In the genomic region with DNA sequence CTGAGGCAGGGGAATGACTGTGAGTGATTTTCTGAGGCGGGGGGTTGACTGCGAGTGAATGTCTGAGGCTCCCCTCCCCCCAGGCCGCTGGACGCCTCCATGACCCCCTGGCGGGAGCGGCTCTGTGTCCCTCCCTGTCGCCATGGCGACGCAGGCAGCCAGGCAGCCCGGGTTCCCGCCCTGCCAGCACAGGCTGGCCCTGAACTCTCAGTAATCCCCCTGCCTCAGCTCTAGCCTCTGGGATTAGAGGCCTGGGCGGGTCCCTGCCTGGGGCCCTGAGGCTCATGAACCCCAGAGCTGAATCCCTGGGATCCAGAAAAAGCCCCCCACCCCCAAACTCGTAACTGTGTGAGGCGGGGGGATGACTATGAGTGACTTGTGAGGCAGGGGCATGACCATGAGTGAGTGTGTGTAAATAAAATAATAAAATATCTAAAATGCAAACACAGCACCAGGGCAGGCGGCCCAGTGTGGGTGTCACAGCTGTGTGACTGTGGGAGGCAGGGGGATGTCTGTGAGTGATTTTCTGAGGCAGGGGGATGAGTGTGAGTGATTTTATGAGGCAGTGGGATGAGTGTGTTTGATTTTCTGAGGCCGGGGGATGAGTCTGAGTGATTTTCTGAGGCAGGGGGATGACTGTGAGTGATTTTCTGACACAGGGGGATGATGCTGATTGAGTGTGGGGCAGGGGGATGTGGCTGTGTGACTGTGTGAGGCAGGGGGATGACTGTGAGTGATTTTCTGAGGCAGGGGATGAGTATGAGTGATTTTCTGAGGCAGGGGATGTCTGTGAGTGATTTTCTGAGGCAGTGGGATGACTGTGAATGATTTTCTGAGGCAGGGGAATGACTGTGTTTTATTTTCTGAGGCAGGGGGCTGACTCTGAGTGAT, we compare ENCODE assay signal across 9 mouse cellular contexts. TPM values are rescaled to one million over a fixed set of nuclear protein-coding genes. Genes with fewer than 3 reads are reported as not detected.
DNase-seq lines count a peak whose midpoint lies in the region; ATAC-seq and TF ChIP-seq lines count a peak whose summit lies in the region.
"Not testable (repeated sequence)": the region's sequence is repeated elsewhere in the genome, so short reads cannot be mapped to it uniquely, and the experiment has no call there.
"Had no signal": no experiment of that assay in that cellular context is flagged by ENCODE, and none has a peak within 500 bp of the region (broad histone marks: within the 10 kb centered on the region; RNA-seq: fewer than 3 reads in every experiment).

No protein-coding gene starts in this region.

- H3K4me3 ChIP-seq in heart, embryonic 15.5 days; kidney, postnatal 0 days (replicated peaks; ENCODE audit: low read depth, low read length); lung, embryonic 15.5 days; neural tube, embryonic 12.5 days; stomach, embryonic 16.5 days (replicated peaks; ENCODE audit: low read length): not testable (repeated sequence)

- WGBS in heart, embryonic 15.5 days = 74% methylated on average over 16 of the region's 16 CpGs
- 67% methylated on average over 14 of the region's 16 CpGs for WGBS in kidney, postnatal 0 days
- 72% methylated on average over 16 of the region's 16 CpGs for WGBS in lung, embryonic 15.5 days
- WGBS in neural tube, embryonic 12.5 days = 69% methylated on average over 16 of the region's 16 CpGs
- 75% methylated on average over 14 of the region's 16 CpGs for WGBS in stomach, embryonic 16.5 days

- not testable (repeated sequence) for H3K27ac ChIP-seq in heart, embryonic 15.5 days; kidney, postnatal 0 days; lung, embryonic 15.5 days; neural tube, embryonic 12.5 days; stomach, embryonic 16.5 days (ENCODE audit: low read length)

- H3K4me2 ChIP-seq in heart, embryonic 15.5 days; kidney, postnatal 0 days (ENCODE audit: low read length); lung, embryonic 15.5 days; neural tube, embryonic 12.5 days (replicated peaks); stomach, embryonic 16.5 days (ENCODE audit: low read depth, low read length): not testable (repeated sequence)

- not testable (repeated sequence) for H3K4me1 ChIP-seq in heart, embryonic 15.5 days (replicated peaks); kidney, postnatal 0 days (replicated peaks; ENCODE audit: insufficient read depth, low read length); lung, embryonic 15.5 days; neural tube, embryonic 12.5 days; stomach, embryonic 16.5 days (ENCODE audit: control insufficient read depth, insufficient read depth, low read length)

- H3K27me3 ChIP-seq in heart, embryonic 15.5 days; kidney, postnatal 0 days (ENCODE audit: insufficient read depth, low read length); lung, embryonic 15.5 days; neural tube, embryonic 12.5 days (replicated peaks); stomach, embryonic 16.5 days (ENCODE audit: control insufficient read depth, insufficient read depth, low read length): not testable (repeated sequence)

- ATAC-seq in erythroid progenitor cell, adult 5-6 weeks (replicated peaks; ENCODE audit: low FRiP score, poor library complexity, severe bottlenecking) = peak; percentile 56
- peak; percentile 90 for ATAC-seq in heart, embryonic 15.5 days (replicated peaks; ENCODE audit: insufficient number of reproducible peaks, insufficient read depth, low FRiP score, low read depth)
- peak; percentile 91 for ATAC-seq in kidney, postnatal 0 days (replicated peaks; ENCODE audit: low FRiP score, low read depth)
- peak; percentile 92 for ATAC-seq in lung, embryonic 15.5 days (ENCODE audit: borderline replicate concordance, extremely low read depth, low FRiP score, low TSS enrichment)
- peak; percentile 92 for ATAC-seq in neural tube, embryonic 12.5 days (ENCODE audit: low FRiP score, low read depth)
- peak; percentile 91 for ATAC-seq in stomach, embryonic 16.5 days (ENCODE audit: insufficient read depth, low FRiP score)

- DNase-seq in CD4-positive, CD25-positive, alpha-beta regulatory T cell, adult 2 months (ENCODE audit: low read depth, low spot score) = peak; percentile 79
- peak; percentile 73 for DNase-seq in c-Kit-negative CD71-positive TER-119-positive erythroid progenitor cells, embryonic 14.5 days (ENCODE audit: low read depth, low spot score)
- peak; percentile 71 for DNase-seq in kidney, postnatal 0 days (ENCODE audit: low spot score)

- H3K36me3 ChIP-seq in heart, embryonic 15.5 days; kidney, postnatal 0 days (ENCODE audit: insufficient read depth, low read length); lung, embryonic 15.5 days; neural tube, embryonic 12.5 days; stomach, embryonic 16.5 days (ENCODE audit: control insufficient read depth, insufficient read depth, low read length): not testable (repeated sequence)

- not testable (repeated sequence) for H3K9ac ChIP-seq in heart, embryonic 15.5 days; kidney, postnatal 0 days (ENCODE audit: low read depth, low read length); lung, embryonic 15.5 days; neural tube, embryonic 12.5 days; stomach, embryonic 16.5 days (ENCODE audit: low read length)

- peaks cover 10% of the 10 kb centered on the region for H3K9me3 ChIP-seq in heart, embryonic 15.5 days (replicated peaks)
- not testable (repeated sequence) for H3K9me3 ChIP-seq in kidney, postnatal 0 days (replicated peaks; ENCODE audit: low read length)
- peaks cover 16% of the 10 kb centered on the region for H3K9me3 ChIP-seq in lung, embryonic 15.5 days
- H3K9me3 ChIP-seq in neural tube, embryonic 12.5 days = peaks cover 13% of the 10 kb centered on the region
- peaks cover 18% of the 10 kb centered on the region for H3K9me3 ChIP-seq in stomach, embryonic 16.5 days (replicated peaks; ENCODE audit: control insufficient read depth, low read length)

- not testable (repeated sequence) for TF ChIP-seq CTCF in kidney, postnatal 0 days (IDR thresholded peaks at IDR 0.05; ENCODE audit: low read depth)

RNA-seq across cellular contexts. Expression of a gene that starts 27.1 kb away (rescaled TPM):
- not detected in 2 replicates for total RNA-seq in erythroid progenitor cell, adult 5-6 weeks (2015; ENCODE audit: low replicate concordance)
- 0.26 TPM in 1 of 2 replicates, not detected in the other for total RNA-seq in erythroid progenitor cell, adult 5-6 weeks (2017; ENCODE audit: low replicate concordance)
- not detected in 2 replicates for polyA plus RNA-seq in heart, embryonic 15.5 days (2015; fragmentation: Nextera tagmentation; extraction: Ambion mirVana)
- polyA plus RNA-seq in kidney, postnatal 0 days (2015; fragmentation: Nextera tagmentation; extraction: Ambion mirVana) = 0.08 and 0.13 TPM in 2 replicates
- 0.13 TPM in 1 of 2 replicates, not detected in the other for polyA plus RNA-seq in lung, embryonic 15.5 days (2015; fragmentation: Nextera tagmentation; extraction: Ambion mirVana)
- polyA plus RNA-seq in neural tube, embryonic 12.5 days (2016; fragmentation: Nextera tagmentation; extraction: Ambion mirVana) = 0.11 and 0.19 TPM in 2 replicates
- 0.08 and 0.19 TPM in 2 replicates for polyA plus RNA-seq in stomach, embryonic 16.5 days (2015; fragmentation: Nextera tagmentation; extraction: Ambion mirVana)
- polyA plus RNA-seq: erythroblast, embryonic 14.5 days had no signal
